Mouse (Mus musculus) left cerebral cortex, postnatal 36 days (tissue): ENCODE measurements around the gene Gbp8. TPM values are rescaled to one million over a fixed set of nuclear protein-coding genes. Genes with fewer than 3 reads are reported as not detected.
"Not testable (repeated sequence)": the region's sequence is repeated elsewhere in the genome, so short reads cannot be mapped to it uniquely, and the experiment has no call there.

Experiments used
- DNase-seq, 2 experiments: peaks; one replicate each; pipeline ENCODE4 v3.0.0; 2021 to 2022; ENCODE audit warnings: low spot score in 2 of 2, mixed read lengths in 1 of 2
- intact Hi-C: fragments of 180-260 bp; cut with DNase I; formaldehyde crosslinking; loops from one replicate; pipeline ENCODE4 v1.15.1; 2025
- total RNA-seq, 2 experiments: library from RNA; stranded (reverse); gene quantifications; 2 replicates each; pipeline ENCODE4 v1.2.3; 2021

Gene Gbp8
- total RNA-seq, 2 experiments from 2014 or later, result 0.20 TPM; not detected in 1

DNA sequence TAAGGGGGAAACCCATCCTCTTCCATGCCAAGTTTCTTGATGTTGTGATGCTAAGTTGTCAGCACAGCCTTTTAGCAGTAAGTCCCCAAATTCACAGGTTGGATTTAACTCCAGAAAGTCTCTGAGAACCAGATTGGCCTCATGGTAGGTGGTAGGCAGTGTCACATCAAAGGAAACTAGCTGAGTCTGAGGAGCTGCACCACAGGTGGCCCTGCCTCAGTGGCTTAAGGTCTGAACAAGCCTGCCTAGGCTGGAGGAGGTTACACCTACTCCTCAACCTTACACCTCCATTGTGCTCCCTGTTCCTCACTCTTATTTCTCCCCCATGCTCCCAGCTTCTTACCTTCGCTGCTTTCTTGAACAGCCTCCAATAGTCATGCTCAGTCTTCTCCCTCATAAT, 76.0 kb downstream of the Gbp8 start:
- no peak for DNase-seq
- intact Hi-C loops, result no loop called here

DNA sequence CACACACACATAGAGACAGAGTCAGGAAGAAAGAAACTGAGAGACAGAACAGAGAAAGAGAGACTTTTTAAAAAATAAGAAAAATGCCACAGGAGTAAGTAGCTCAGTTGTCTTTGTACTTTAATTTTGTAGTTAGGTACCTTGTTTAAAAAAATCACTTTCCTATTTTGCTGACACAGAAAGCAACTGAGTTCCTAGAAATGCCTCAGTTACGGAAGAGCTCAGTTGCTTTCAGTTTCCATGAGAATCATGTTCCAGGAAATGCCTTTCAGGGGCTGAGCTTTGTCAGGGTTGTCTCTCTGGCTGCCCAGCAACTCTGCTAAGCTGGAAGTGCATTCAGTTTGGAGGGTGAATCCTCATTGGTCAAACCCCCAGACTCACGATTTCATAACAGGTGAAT, 76.9 kb downstream of the Gbp8 start:
- intact Hi-C loops, DNase-seq: not testable (repeated sequence)

DNA sequence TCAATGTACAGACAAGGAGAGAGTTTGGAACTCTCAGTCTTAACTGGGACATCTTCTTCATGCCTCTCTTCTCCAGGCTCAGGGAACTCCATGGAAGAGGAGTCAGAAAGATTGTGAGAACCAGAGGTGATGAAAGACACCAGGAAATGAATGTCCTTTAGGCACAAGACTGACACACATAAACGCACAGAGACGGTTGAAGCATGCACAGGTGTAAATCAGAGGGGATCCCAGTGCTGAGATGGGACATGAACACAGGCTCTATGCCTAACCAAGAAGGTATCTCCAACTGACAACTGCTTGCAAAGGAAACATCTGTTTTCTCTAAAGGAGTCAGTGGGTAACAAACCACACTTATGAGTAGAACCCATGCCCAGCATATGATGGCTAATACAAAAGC, 79.1 kb downstream of the Gbp8 start:
- intact Hi-C loops, result no loop called here
- DNase-seq, result no peak

DNA sequence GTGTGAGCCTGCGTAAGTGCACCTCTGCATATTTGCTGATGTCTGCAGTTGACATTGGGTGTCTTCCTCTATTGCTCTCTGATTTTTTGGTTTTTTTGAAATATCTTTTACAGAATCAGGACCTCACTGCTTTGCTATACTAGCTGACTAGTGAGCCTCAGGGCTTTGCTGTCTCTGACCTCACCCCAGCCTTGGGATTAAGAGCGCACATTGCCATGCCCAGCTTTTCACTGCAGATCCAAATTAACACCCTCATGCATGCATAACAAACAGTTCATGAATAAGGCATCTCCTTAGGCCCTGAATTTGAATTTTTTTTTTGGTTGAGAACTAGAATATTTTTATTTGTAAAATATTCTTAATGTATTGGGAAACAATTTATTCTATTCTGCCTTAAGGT, 84.1 kb downstream of the Gbp8 start:
- intact Hi-C loops, result no loop called here
- DNase-seq, result no peak

DNA sequence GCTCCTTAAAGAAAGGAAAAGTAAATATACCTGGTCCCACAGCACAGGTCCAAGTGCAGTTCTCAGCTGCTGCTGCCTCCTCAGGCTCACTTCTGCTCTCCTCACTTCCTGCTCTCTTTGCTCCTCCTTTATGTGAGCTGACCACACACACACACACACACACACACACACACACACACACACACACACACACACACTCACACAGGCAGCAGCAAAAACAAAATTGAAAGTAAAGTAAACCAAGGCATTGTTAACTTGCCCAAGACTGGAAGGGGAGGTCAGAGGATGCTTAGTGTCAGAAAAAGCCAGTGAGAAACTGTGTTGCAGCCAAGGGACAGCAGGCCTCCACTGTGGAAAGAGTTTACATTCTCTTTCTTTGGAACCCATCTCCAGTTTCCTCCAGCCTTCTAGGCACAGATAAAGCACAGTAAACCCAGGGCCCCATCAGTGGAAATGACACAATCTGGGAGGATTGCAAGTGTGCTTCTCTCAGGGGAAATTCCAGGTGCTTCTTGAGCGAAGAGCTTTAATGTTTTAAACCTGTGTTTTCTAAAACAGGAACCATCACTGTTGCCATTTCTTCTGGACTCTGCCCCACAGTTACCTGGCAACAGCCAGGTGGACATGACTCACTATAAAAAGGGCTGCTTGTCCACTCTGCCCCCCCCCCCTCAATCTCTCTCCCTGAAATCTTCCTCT, 85.7 kb downstream of the Gbp8 start:
- DNase-seq, intact Hi-C loops: not testable (repeated sequence)

DNA sequence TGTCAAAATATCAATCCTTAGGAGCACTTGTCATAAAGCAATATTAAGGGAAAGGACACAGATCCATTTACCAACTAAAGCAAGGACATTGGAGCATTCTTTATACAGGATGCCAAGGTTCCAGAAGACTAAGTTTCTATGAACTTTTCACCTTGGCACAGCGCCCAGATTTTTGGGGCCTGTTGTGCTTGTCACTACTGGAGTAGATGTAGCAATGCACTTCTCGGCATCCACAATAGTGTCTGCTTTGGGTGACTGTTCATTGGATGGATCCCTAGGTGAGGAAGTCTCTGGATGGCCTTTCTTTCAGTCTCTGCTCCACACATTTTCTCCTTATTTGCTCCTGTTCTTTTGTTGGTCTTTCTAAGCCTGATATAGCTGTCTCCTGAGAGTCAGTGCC, 107.0 kb downstream of the Gbp8 start:
- DNase-seq, result no peak
- intact Hi-C loops, result no loop called here

DNA sequence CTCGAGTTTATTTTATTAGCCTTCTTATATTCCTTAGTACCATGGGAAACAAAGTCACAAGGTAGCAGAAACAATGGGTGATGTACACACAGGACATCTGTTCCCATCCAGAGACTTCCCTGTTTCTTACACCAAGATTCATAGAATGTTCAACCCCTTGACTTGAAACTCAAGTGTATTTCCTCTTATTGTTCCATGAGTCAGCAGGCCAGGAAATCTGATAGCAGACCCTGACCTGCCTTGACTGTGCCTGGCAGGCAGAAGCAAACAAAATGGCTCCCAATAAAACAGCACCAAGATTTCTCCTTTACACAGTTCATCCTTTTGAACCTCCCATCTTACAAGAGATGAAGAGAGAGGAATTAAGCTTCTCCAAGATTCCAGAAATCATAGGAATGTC, 126.8 kb downstream of the Gbp8 start:
- intact Hi-C loops, result no loop called here
- no peak for DNase-seq

DNA sequence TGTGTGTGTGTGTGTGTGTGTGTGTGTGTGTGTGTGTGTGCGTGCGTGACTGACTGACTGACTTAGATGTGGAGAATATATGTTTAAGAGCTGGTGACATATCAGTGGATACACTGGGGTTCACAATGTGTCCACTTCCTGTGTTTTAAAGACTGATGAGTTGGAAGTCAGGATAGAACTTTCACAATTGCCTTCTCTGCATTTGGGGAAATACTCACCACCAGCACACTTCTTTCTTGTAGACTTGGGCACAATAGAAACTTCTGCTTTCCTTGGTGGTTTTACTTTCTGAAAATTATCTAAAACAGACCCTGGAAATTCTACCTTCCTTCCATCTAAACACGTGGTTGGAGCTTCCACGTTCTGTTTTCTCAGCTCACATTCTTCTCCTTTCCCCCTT, 127.8 kb downstream of the Gbp8 start:
- intact Hi-C loops, result no loop called here
- no peak for DNase-seq

DNA sequence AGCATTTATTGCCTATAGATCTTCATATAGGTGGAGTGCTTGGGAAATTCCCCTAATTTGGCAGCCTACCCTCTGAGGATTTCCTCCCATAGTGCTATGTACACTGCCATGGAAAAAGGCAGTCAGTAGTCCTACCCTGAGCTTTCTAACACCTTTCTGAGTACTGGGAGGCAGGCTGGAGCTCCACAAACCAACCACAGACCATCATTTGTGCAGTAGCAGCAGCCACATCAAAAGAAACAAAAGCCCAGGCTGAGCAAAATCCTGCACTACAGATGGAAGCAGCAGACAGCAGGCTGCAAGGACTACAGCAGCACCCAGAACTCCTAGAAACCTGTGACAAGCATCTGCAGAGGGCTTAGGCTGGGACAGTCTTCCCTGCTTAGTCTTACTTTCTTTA, 129.0 kb downstream of the Gbp8 start:
- intact Hi-C loops, result no loop called here
- DNase-seq, result no peak

DNA sequence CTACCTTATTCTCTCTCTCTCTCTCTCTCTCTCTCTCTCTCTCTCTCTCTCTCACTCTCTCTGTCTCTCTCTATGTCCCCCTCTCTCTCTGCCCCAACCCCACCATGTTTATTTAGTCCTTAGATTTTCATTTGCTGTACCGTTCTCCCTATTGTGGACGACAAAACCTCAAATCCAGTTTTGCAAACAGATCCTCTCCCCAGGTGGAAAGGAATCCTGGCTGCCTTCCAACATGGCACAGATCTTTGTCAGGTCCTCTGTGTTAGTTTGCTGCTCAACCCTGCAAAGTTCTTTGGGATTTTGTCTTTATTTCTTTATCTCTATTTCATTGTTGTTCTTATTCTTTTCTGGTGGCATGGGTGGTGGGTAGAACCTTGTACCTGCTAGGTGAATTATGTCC, 149.9 kb downstream of the Gbp8 start:
- intact Hi-C loops, result loop anchor here (5.0 kb wide), 1 partner anchor 333 kb away; no protein-coding TSS in a partner anchor
- no peak for DNase-seq

DNA sequence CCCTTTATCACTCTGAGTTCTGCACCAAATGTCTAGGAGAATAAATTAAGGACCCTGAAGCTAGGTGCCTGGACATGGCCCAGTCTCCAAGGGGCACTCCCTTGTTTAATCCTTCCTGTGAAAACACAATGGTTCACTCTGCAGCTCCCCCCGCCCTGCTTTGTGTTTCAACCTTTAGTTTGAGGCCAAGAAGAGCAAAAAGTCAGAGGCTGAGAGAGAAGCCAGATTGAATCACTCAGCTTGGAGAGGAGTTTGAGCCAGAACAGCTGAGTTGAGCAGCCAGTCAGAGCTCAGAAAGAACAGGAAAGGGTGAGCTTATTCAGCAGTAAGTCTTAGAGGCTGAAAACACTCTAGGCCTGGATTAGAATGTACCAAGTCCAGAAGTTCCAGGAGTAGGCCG, 151.3 kb downstream of the Gbp8 start:
- intact Hi-C loops, result loop anchor here (5.0 kb wide), 1 partner anchor 334 kb away; no protein-coding TSS in a partner anchor
- no peak for DNase-seq

DNA sequence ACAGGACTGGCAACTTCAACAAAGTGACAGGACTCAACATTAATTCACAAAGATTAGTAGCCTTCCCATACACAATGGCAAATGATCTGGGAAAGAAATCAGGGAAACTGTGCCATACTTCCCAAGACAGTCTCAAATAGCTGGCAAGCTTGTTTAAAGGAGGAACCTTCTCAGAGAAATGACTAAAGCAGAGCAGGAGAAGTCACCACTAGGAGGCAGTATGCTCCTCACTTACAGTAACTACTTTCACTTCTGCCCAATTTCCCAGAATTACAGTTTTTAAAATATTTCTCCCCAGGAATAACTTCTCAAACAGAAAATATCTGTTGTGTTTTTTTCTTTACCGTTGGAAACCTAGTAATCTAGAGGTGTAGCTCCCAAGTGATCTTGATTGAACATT, 152.6 kb downstream of the Gbp8 start:
- no peak for DNase-seq
- intact Hi-C loops, result loop anchor here (5.0 kb wide), 1 partner anchor 336 kb away; no protein-coding TSS in a partner anchor

DNA sequence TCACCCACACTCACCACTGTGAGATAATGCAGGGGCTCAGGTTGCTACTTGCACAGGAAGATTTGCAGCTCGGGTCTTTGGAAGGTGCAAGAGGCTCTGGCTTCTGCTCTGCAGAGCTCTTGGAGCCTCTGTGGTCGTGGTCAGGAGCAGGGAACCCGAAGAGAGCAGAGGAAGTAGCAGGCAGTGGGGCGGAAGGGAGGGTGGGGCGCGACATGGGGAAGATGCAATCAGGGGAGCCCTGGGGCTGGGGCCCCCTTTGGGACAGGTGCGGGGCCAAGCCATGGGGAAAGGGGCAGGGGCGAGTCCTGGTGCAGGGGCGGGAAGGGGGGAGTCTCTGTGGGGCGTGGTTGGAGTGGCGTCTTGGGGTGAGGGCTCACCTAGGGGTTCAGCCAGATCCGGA, 156.8 kb downstream of the Gbp8 start, which contains the start of gene Abcg3:
Abcg3 (minus strand) TSS at position 184 of the 400 bp plus-strand sequence.
- intact Hi-C loops, result no loop called here
- no peak for DNase-seq

DNA sequence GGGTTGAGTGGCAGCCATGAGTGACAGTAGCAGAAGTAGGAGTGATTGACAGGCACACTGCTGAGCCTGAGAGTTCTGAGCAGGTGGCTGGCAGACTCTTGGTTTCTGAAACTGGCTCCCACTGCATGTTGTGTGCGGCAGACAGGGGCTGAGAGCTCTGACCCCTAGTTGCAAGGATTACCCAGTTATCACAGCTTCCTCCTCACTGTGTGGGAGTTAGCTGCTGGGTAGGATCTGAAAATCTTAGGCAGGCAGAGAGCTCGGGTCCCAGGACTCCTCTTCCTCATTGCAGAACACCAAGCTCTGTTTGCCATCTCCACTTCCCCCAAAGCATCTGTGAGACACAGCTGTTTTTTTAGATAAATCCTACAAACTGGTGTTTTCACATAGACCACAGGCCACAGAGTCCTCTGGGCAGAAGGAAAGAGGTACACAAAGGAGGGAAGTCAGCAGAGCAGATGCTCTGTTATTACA, 160.3 kb downstream of the Gbp8 start:
- intact Hi-C loops, result no loop called here
- no peak for DNase-seq

Other genes starting within 250 kb of the Gbp8 start
- gene Abcg3, start 156.8 kb downstream of the Gbp8 start, total RNA-seq, result not detected
- gene Gbp9, start within 50 bp of the Gbp8 start, total RNA-seq, result 1 to 10 TPM; 2.8 to 2.9 TPM
- gene Gbp4, start within 50 bp of the Gbp8 start, total RNA-seq, result 1 to 10 TPM; 1.1 to 2.2 TPM
- gene Gbp10, start 100.0 kb upstream of the Gbp8 start, total RNA-seq, result not detected
- not detected for gene Gm43302, start 154.2 kb upstream of the Gbp8 start, total RNA-seq
- gene Gbp6, start 154.2 kb upstream of the Gbp8 start, total RNA-seq, result under 1 TPM; 0.67 to 0.93 TPM